Mouse (Mus musculus) skeletal muscle tissue, adult 2 months (tissue): ENCODE measurements around the gene Zmynd15.

ENCODE experiments used
- DNase-seq: peaks from one replicate; pipeline ENCODE4 v3.0.0-alpha.2; 2012; ENCODE audit warnings: low read depth, low spot score

Zmynd15 gene

DNA sequence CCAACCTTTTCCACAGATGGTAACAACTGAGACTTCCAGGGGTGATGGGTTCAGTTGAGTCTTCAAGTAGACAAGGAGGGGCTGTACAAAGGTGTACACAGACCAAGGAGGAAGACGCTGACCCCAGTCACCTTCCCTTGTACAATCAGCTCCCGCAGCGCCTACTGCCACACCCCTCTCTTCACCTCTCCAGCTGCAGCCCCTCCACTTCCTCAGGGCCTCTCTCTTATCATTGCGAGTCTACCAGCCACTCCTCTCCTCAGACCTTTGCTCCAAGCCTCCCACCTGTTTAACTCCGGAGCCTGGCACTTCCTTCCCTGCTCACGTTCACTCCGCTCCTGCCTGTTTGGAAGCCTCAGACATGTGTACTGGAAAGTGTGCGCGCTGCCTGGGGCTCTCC is 45.7 kb downstream of the Zmynd15 start, which contains the start of gene Tm4sf5:
Gene Tm4sf5, plus strand, starts transcription at position 275 of the 400 bp plus-strand sequence.
- DNase-seq, result no peak

DNA sequence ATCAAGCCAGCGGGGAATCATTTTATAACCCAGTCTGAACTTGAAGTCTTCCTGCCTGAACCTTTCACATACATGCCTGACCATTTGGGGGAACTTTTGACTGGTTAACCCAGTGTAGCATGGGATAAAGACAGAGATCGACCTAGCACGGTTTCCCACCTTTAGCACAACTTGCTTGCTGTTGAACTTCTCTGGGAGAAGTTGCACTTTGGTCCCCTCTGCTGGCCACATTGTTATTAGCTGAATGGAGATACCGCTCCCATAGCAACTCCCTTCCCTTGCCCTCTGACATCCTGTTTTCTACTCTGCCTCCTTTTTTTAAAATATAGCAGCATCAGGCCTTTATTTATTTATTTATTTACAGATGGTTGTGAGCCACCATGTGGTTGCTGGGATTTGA is 47.2 kb downstream of the Zmynd15 start:
- peak; percentile 53 for DNase-seq

DNA sequence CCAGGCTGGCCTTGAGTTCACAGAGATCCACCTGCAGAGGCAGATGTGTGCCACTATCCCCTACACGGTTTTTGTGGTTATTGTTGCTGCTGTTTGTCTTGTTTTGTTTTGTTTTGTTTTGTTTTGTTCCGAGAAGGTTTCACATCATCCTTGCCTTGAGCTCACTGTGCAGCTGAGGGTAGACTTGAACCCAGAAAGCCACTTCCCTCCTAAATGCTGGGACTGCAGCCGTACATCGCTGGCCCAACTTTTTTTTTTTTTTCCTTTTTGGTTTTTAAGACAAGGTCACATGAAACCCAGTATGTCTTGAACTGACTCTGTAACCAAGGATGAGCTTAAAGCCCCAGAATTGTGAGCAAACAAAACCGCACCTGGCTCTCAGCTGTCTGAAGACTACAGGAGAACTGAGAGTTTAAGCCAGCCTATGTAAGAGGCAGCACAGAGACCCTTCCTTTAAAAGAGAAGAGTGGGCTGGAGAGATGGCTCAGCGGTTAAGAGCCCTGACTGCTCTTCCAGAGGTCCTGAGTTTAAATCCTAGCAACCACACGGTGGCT is 47.8 kb downstream of the Zmynd15 start:
- DNase-seq, result no peak

DNA sequence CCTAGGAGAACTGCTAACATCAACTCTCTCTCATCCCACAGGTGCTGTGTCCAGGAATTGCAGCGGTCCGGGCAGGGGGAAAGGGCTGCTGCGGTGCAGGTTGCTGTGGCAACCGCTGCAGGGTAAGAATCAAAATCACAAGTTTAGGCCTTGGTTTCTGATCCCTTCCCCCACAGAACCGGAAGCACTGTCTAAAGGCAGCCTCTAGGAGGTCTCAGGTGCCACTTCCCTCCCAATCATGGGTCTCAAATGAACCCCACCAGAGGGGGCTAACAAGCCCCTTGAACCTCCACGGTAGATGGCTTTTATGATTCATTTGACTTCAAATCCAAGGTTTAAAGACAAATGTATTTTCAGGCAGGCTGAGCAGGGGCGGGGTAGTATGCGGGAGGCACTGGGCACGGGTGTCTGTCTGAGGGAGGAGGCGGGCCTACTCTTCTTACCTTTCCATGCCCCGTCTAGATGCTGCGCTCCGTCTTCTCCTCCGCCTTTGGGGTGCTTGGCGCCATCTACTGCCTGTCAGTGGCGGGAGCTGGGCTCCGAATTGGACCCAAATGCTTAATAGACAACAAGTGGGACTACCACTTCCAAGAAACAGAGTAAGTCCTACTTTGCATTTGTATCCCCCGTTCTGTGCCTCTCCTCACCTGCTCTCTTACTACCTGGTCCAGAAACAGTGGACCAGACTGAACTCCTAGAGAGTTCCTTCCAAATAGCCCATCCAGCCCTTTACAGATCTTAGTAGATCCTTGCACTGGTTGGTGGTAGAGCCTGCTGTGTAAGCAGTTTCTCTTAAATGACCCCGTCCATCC is 50.7 kb downstream of the Zmynd15 start:
- DNase-seq, result no peak

DNA sequence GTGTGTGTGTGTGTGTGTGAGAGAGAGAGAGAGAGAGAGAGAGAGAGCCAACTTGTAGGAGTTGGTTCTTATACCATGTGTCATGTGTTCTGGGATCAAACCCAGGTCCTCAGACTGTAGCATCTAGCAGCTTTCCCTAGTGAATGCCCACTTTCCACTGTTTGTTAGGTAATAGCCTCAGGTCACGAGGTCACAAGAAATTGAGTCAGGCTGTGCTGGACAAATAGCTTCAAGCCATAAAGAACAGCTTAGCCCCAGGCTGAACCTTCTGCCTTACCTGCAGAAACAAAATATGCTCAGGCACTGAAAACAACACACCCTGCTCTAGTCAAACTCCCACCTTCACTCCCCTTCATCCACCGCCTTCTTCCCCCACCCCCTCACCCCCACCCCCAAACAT is 52.0 kb downstream of the Zmynd15 start:
- no peak for DNase-seq

DNA sequence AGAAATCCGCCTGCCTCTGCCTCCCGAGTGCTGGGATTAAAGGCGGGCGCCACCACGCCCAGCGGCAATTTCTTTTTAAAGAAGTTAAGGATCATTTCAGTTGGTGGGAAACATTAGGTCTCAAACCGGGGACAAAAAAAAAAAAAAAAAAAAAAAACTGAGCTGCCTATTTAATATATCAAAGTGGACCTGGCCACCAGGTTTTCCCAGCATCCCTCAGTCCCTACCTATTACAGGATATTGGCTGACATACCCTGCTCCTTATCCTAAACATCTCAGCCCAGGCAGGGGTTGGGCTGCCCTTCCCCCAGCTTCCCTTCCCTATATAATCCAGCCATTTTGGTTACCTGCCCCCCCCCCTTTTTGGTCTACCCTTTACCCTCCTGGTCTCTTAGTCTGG is 52.6 kb downstream of the Zmynd15 start:
- DNase-seq, result no peak

DNA sequence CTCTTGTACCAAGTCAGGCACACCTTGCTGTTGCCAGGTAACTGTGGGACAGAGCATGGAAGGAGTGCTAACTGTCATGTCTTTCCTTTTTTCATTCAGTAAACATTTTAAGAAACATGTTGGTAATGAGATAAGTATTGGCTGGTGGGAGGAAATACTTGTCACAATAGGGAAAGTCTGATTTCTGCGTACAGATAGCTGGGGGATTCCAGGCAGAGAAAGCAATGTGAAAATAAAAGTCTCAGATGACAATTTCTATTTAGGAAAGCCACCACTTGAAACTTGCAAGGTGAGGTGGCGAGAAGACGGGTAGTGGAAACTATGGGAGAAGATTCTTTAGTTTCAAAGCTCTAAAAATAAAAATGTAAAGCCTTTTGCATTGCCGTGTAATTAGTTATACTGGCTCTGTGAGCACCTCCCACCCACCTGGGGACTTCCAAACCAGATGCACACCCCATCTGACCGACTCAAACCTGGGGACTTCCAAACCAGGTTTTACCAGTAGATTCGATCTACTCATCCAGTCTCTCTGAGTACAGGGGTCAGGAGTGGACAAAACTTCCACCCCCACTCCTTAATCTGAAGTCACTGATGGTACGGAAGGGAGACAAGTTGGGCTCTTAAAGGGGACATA is 53.6 kb downstream of the Zmynd15 start:
- no peak for DNase-seq

DNA sequence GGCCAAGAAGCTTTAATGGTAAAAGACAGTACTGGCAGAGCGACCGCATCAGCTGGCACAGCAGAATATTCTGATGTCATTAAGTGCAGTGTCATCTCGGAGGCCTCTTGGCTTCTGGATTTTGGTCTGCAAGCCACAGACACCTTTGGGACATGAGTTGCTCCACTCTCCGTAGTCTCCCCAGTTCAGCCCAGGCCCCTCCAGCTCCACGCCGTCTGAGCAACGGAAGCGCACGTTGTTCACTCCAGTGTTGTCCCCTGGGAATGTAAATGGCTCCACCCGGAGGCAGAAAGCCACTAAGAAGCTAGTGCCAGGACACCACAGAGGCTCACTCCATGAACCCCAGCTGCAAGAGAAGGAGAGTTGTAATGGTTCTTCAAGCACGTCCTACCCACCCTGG is 54.3 kb downstream of the Zmynd15 start:
- peak; percentile 70 for DNase-seq

DNA sequence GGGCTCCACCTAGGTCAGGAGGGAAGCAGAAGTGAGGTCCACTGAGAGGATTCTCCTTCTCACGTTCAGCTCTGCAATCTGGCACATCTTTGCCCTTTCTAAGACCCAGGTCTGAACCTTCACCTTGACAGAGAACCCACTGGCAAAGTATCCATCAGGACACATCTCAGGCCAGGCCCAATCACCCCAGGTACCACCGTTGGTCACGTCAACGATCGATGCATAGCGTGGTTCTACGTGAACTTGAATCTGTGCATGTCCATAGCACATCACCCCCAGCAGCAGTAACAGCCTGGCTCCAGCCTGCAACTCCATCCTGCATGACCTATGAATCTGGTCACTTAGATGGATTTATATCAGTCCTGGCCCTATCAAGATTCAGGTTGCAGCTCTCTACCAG is 55.1 kb downstream of the Zmynd15 start, which contains the start of gene Vmo1:
Gene Vmo1, minus strand, starts transcription at position 329 of the 400 bp plus-strand sequence.
- no peak for DNase-seq
